Comparison of ENCODE assay signal across 15 mouse cellular contexts in the genomic region with DNA sequence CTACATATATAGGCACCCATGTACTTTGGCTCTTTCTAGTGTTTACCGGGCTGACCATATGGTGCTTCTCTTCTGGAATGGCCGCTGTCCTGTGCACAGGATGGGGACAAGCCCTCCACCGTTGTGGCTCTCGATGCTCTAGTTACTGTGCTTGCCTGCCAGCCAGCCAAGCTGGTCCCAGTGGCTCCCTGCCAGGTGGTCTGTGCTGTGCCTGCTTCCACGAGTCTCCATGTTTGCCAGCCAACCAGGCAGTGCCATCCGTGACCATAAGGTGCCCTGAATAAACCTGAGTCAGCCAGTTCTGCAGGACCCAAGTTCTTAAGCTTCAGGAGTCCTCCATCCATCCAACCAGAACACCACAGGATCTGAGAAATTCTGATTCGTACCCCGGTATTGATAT. TPM values are rescaled to one million over a fixed set of nuclear protein-coding genes. Genes with fewer than 3 reads are reported as not detected.
DNase-seq lines count a peak whose midpoint lies in the region; ATAC-seq and TF ChIP-seq lines count a peak whose summit lies in the region.
"Had no signal": no experiment of that assay in that cellular context is flagged by ENCODE, and none has a peak within 500 bp of the region (broad histone marks: within the 10 kb centered on the region; RNA-seq: fewer than 3 reads in every experiment).

No protein-coding gene starts in this region.

- WGBS in hindbrain, embryonic 10.5 days: 84% methylated on average over 8 of the region's 8 CpGs
- WGBS in hindbrain, embryonic 11.5 days: 82% methylated on average over 8 of the region's 8 CpGs
- 80% methylated on average over 8 of the region's 8 CpGs for WGBS in midbrain, postnatal 0 days
- 80% methylated on average over 8 of the region's 8 CpGs for WGBS in midbrain, embryonic 14.5 days
- WGBS in cerebellum, adult 2 months: 15% methylated on average over 8 of the region's 8 CpGs
- WGBS in forebrain, embryonic 16.5 days: 60% methylated on average over 8 of the region's 8 CpGs
- WGBS in neural tube, embryonic 15.5 days: 72% methylated on average over 8 of the region's 8 CpGs

- no peak overlapping the region for H3K9ac ChIP-seq in hindbrain, embryonic 11.5 days (ENCODE audit: low read depth, low read length)
- no peak overlapping the region for H3K9ac ChIP-seq in midbrain, postnatal 0 days (replicated peaks; ENCODE audit: low read length, poor library complexity, severe bottlenecking)
- no peak overlapping the region for H3K9ac ChIP-seq in midbrain, embryonic 14.5 days (replicated peaks; ENCODE audit: low read length)
- no peak overlapping the region for H3K9ac ChIP-seq in forebrain, embryonic 16.5 days (replicated peaks; ENCODE audit: low read depth, low read length)
- no peak overlapping the region for H3K9ac ChIP-seq in neural tube, embryonic 15.5 days (replicated peaks)
- H3K9ac ChIP-seq: embryonic facial prominence, embryonic 13.5 days; hindbrain, embryonic 13.5 days had no signal

- no peak for TF ChIP-seq POLR2A in cerebellum, adult 2 months (IDR thresholded peaks at IDR 0.05; ENCODE audit: borderline replicate concordance, insufficient read depth, low read length)

- TF ChIP-seq CTCF in midbrain, postnatal 0 days (IDR thresholded peaks at IDR 0.05): no peak
- no peak for TF ChIP-seq CTCF in cerebellum, adult 2 months (IDR thresholded peaks at IDR 0.05; ENCODE audit: borderline replicate concordance, insufficient read depth, low read depth, low read length)

- H3K4me2 ChIP-seq in hindbrain, embryonic 11.5 days (replicated peaks; ENCODE audit: low read depth, low read length): no peak overlapping the region
- H3K4me2 ChIP-seq in midbrain, postnatal 0 days (ENCODE audit: low read depth, low read length, poor library complexity, severe bottlenecking): no peak overlapping the region
- H3K4me2 ChIP-seq in midbrain, embryonic 14.5 days (ENCODE audit: low read length): no peak overlapping the region
- no peak overlapping the region for H3K4me2 ChIP-seq in forebrain, embryonic 16.5 days (ENCODE audit: low read length)
- no peak overlapping the region for H3K4me2 ChIP-seq in neural tube, embryonic 15.5 days
- H3K4me2 ChIP-seq: embryonic facial prominence, embryonic 13.5 days; hindbrain, embryonic 13.5 days had no signal

- no peaks in the 10 kb centered on the region for H3K9me3 ChIP-seq in hindbrain, embryonic 10.5 days
- H3K9me3 ChIP-seq in hindbrain, embryonic 11.5 days (ENCODE audit: control insufficient read depth, low read length): no peaks in the 10 kb centered on the region
- H3K9me3 ChIP-seq in midbrain, postnatal 0 days (ENCODE audit: low read length): no peaks in the 10 kb centered on the region
- H3K9me3 ChIP-seq in midbrain, embryonic 14.5 days (ENCODE audit: control insufficient read depth, low read length): no peaks in the 10 kb centered on the region
- no peaks in the 10 kb centered on the region for H3K9me3 ChIP-seq in forebrain, embryonic 16.5 days (ENCODE audit: control insufficient read depth, low read length)
- H3K9me3 ChIP-seq in neural tube, embryonic 15.5 days (replicated peaks): no peaks in the 10 kb centered on the region
- H3K9me3 ChIP-seq: embryonic facial prominence, embryonic 13.5 days; hindbrain, embryonic 13.5 days had no signal

- peak overlapping the region; percentile 77 for H3K27ac ChIP-seq in hindbrain, embryonic 10.5 days
- no peak overlapping the region for H3K27ac ChIP-seq in hindbrain, embryonic 11.5 days (ENCODE audit: low read depth, low read length)
- H3K27ac ChIP-seq in midbrain, postnatal 0 days (ENCODE audit: low read depth, low read length): no peak overlapping the region
- H3K27ac ChIP-seq in midbrain, embryonic 14.5 days (replicated peaks; ENCODE audit: low read depth, low read length): no peak overlapping the region
- no peak overlapping the region for H3K27ac ChIP-seq in cerebellum, adult 2 months (ENCODE audit: insufficient read depth, low read length)
- no peak overlapping the region for H3K27ac ChIP-seq in forebrain, embryonic 16.5 days (ENCODE audit: low read length)
- H3K27ac ChIP-seq in neural tube, embryonic 15.5 days (replicated peaks): no peak overlapping the region
- H3K27ac ChIP-seq: hindbrain, embryonic 13.5 days had no signal

- ATAC-seq in hindbrain, embryonic 11.5 days (ENCODE audit: low FRiP score): no peak
- no peak for ATAC-seq in midbrain, postnatal 0 days (ENCODE audit: low FRiP score)
- no peak for ATAC-seq in midbrain, embryonic 14.5 days (ENCODE audit: low FRiP score, low TSS enrichment)
- ATAC-seq in forebrain, embryonic 16.5 days: peak; percentile 26; the same call in 1 of the 2 replicates
- ATAC-seq in neural tube, embryonic 15.5 days (ENCODE audit: low FRiP score): no peak

- no peak overlapping the region for H3K4me3 ChIP-seq in hindbrain, embryonic 10.5 days
- H3K4me3 ChIP-seq in hindbrain, embryonic 11.5 days (ENCODE audit: low read depth, low read length): no peak overlapping the region
- no peak overlapping the region for H3K4me3 ChIP-seq in midbrain, postnatal 0 days (ENCODE audit: low read depth, low read length)
- no peak overlapping the region for H3K4me3 ChIP-seq in midbrain, embryonic 14.5 days (replicated peaks; ENCODE audit: low read depth, low read length)
- H3K4me3 ChIP-seq in cerebellum, adult 2 months (replicated peaks; ENCODE audit: insufficient read depth, low read depth, low read length): no peak overlapping the region
- no peak overlapping the region for H3K4me3 ChIP-seq in forebrain, embryonic 16.5 days (replicated peaks; ENCODE audit: low read length)
- no peak overlapping the region for H3K4me3 ChIP-seq in neural tube, embryonic 15.5 days (replicated peaks)
- H3K4me3 ChIP-seq: embryonic facial prominence, embryonic 13.5 days; hindbrain, embryonic 13.5 days had no signal

- DNase-seq in hindbrain, embryonic 10.5 days (ENCODE audit: low spot score): no peak
- DNase-seq in hindbrain, embryonic 11.5 days (ENCODE audit: low spot score): no peak
- peak; percentile 48 for DNase-seq in midbrain, postnatal 0 days (ENCODE audit: low spot score)
- DNase-seq in midbrain, embryonic 14.5 days: no peak
- DNase-seq in cerebellum, adult 2 months: peak; percentile 80 to 89
- DNase-seq: liver; lung, postnatal 14 days; thymus, postnatal 14 days had no signal

- no peaks in the 10 kb centered on the region; the same call in 1 of the 2 replicates for H3K27me3 ChIP-seq in hindbrain, embryonic 10.5 days (ENCODE audit: insufficient read depth, poor library complexity, severe bottlenecking)
- H3K27me3 ChIP-seq in hindbrain, embryonic 11.5 days (ENCODE audit: control insufficient read depth, insufficient read depth, low read length): no peaks in the 10 kb centered on the region
- no peaks in the 10 kb centered on the region for H3K27me3 ChIP-seq in midbrain, postnatal 0 days (ENCODE audit: insufficient read depth, low read length)
- H3K27me3 ChIP-seq in midbrain, embryonic 14.5 days (ENCODE audit: control insufficient read depth, insufficient read depth, low read length): no peaks in the 10 kb centered on the region
- H3K27me3 ChIP-seq in cerebellum, adult 2 months (ENCODE audit: control insufficient read depth, insufficient read depth, low read length): no peaks in the 10 kb centered on the region
- H3K27me3 ChIP-seq in forebrain, embryonic 16.5 days (replicated peaks; ENCODE audit: control insufficient read depth, insufficient read depth, low read length): no peaks in the 10 kb centered on the region
- H3K27me3 ChIP-seq in neural tube, embryonic 15.5 days (replicated peaks): no peaks in the 10 kb centered on the region
- H3K27me3 ChIP-seq: embryonic facial prominence, embryonic 13.5 days; hindbrain, embryonic 13.5 days had no signal

- no peaks in the 10 kb centered on the region for H3K36me3 ChIP-seq in hindbrain, embryonic 10.5 days
- H3K36me3 ChIP-seq in hindbrain, embryonic 11.5 days (ENCODE audit: control insufficient read depth, insufficient read depth, low read length): no peaks in the 10 kb centered on the region
- H3K36me3 ChIP-seq in midbrain, postnatal 0 days (ENCODE audit: insufficient read depth, low read length): no peaks in the 10 kb centered on the region
- H3K36me3 ChIP-seq in midbrain, embryonic 14.5 days (ENCODE audit: control insufficient read depth, insufficient read depth, low read length): no peaks in the 10 kb centered on the region
- no peaks in the 10 kb centered on the region for H3K36me3 ChIP-seq in forebrain, embryonic 16.5 days (ENCODE audit: control insufficient read depth, insufficient read depth)
- no peaks in the 10 kb centered on the region for H3K36me3 ChIP-seq in neural tube, embryonic 15.5 days
- H3K36me3 ChIP-seq: embryonic facial prominence, embryonic 13.5 days; hindbrain, embryonic 13.5 days had no signal

- H3K4me1 ChIP-seq in hindbrain, embryonic 10.5 days (replicated peaks): peaks cover 10% of the 10 kb centered on the region; the same call in 1 of the 2 replicates
- H3K4me1 ChIP-seq in hindbrain, embryonic 11.5 days (replicated peaks; ENCODE audit: control insufficient read depth, insufficient read depth, low read length): no peaks in the 10 kb centered on the region
- H3K4me1 ChIP-seq in midbrain, postnatal 0 days (ENCODE audit: insufficient read depth, low read length): no peaks in the 10 kb centered on the region
- no peaks in the 10 kb centered on the region for H3K4me1 ChIP-seq in midbrain, embryonic 14.5 days (ENCODE audit: control insufficient read depth, insufficient read depth, low read length)
- peaks cover 15% of the 10 kb centered on the region for H3K4me1 ChIP-seq in cerebellum, adult 2 months (ENCODE audit: control insufficient read depth, insufficient read depth, low read length)
- no peaks in the 10 kb centered on the region; the same call in 1 of the 2 replicates for H3K4me1 ChIP-seq in forebrain, embryonic 16.5 days (replicated peaks; ENCODE audit: control insufficient read depth, insufficient read depth, low read length)
- no peaks in the 10 kb centered on the region for H3K4me1 ChIP-seq in neural tube, embryonic 15.5 days

RNA-seq across cellular contexts. Expression of a gene that starts 31.8 kb away (rescaled TPM):
- not detected in 2 replicates for polyA plus RNA-seq in hindbrain, embryonic 10.5 days (2016; fragmentation: Nextera tagmentation; extraction: Ambion mirVana)
- polyA plus RNA-seq in hindbrain, embryonic 11.5 days (2014; fragmentation: Nextera tagmentation; extraction: Ambion mirVana): not detected in 2 replicates
- not detected in 2 replicates for total RNA-seq in midbrain, postnatal 0 days (2014; rRNA removed)
- not detected in 2 replicates for polyA plus RNA-seq in midbrain, postnatal 0 days (2015; fragmentation: Nextera tagmentation; extraction: Ambion mirVana)
- polyA plus RNA-seq in midbrain, embryonic 14.5 days (2014; fragmentation: Nextera tagmentation; extraction: Ambion mirVana): not detected in 2 replicates
- not detected in 2 replicates for polyA plus RNA-seq in cerebellum, adult 2 months (2012; rRNA removed)
- polyA plus RNA-seq in forebrain, embryonic 16.5 days (2015; fragmentation: Nextera tagmentation; extraction: Ambion mirVana): not detected in 2 replicates
- not detected in 2 replicates for polyA plus RNA-seq in neural tube, embryonic 15.5 days (2015; fragmentation: Nextera tagmentation; extraction: Ambion mirVana)
- total RNA-seq: left cerebral cortex, adult 18-20 months; monocyte, adult 5-6 weeks had no signal
- polyA plus RNA-seq: embryonic facial prominence, embryonic 13.5 days; hindbrain, embryonic 13.5 days; kidney, embryonic 16.5 days had no signal

RNA-seq across cellular contexts. Expression of a gene that starts 38.2 kb away (rescaled TPM):
- not detected in 2 replicates for polyA plus RNA-seq in hindbrain, embryonic 10.5 days (2016; fragmentation: Nextera tagmentation; extraction: Ambion mirVana)
- polyA plus RNA-seq in hindbrain, embryonic 11.5 days (2014; fragmentation: Nextera tagmentation; extraction: Ambion mirVana): not detected in 2 replicates
- not detected in 2 replicates for total RNA-seq in midbrain, postnatal 0 days (2014; rRNA removed)
- polyA plus RNA-seq in midbrain, postnatal 0 days (2015; fragmentation: Nextera tagmentation; extraction: Ambion mirVana): not detected in 2 replicates
- polyA plus RNA-seq in midbrain, embryonic 14.5 days (2014; fragmentation: Nextera tagmentation; extraction: Ambion mirVana): not detected in 2 replicates
- not detected in 2 replicates for polyA plus RNA-seq in cerebellum, adult 2 months (2012; rRNA removed)
- not detected in 2 replicates for polyA plus RNA-seq in forebrain, embryonic 16.5 days (2015; fragmentation: Nextera tagmentation; extraction: Ambion mirVana)
- polyA plus RNA-seq in neural tube, embryonic 15.5 days (2015; fragmentation: Nextera tagmentation; extraction: Ambion mirVana): not detected in 2 replicates
- total RNA-seq: left cerebral cortex, adult 18-20 months; monocyte, adult 5-6 weeks had no signal
- polyA plus RNA-seq: embryonic facial prominence, embryonic 13.5 days; hindbrain, embryonic 13.5 days; kidney, embryonic 16.5 days had no signal

RNA-seq across cellular contexts. Expression of a gene that starts 38.4 kb away (rescaled TPM):
- 0.63 and 1.1 TPM in 2 replicates for polyA plus RNA-seq in hindbrain, embryonic 10.5 days (2016; fragmentation: Nextera tagmentation; extraction: Ambion mirVana)
- 0.39 and 0.47 TPM in 2 replicates for polyA plus RNA-seq in hindbrain, embryonic 11.5 days (2014; fragmentation: Nextera tagmentation; extraction: Ambion mirVana)
- total RNA-seq in midbrain, postnatal 0 days (2014; rRNA removed): 16.4 and 21.8 TPM in 2 replicates
- polyA plus RNA-seq in midbrain, postnatal 0 days (2015; fragmentation: Nextera tagmentation; extraction: Ambion mirVana): 20.8 and 23.5 TPM in 2 replicates
- 3.9 and 6.1 TPM in 2 replicates for polyA plus RNA-seq in midbrain, embryonic 14.5 days (2014; fragmentation: Nextera tagmentation; extraction: Ambion mirVana)
- polyA plus RNA-seq in cerebellum, adult 2 months (2012; rRNA removed): 175 and 183 TPM in 2 replicates
- 2.6 and 3.8 TPM in 2 replicates for polyA plus RNA-seq in forebrain, embryonic 16.5 days (2015; fragmentation: Nextera tagmentation; extraction: Ambion mirVana)
- polyA plus RNA-seq in neural tube, embryonic 15.5 days (2015; fragmentation: Nextera tagmentation; extraction: Ambion mirVana): 13.5 and 14.7 TPM in 2 replicates

RNA-seq across cellular contexts. Expression of a gene that starts 47.3 kb away (rescaled TPM):
- polyA plus RNA-seq in hindbrain, embryonic 10.5 days (2016; fragmentation: Nextera tagmentation; extraction: Ambion mirVana): 1.5 TPM in 1 of 2 replicates, not detected in the other
- polyA plus RNA-seq in hindbrain, embryonic 11.5 days (2014; fragmentation: Nextera tagmentation; extraction: Ambion mirVana): not detected in 2 replicates
- 3.3 TPM in 1 of 2 replicates, not detected in the other for total RNA-seq in midbrain, postnatal 0 days (2014; rRNA removed)
- not detected in 2 replicates for polyA plus RNA-seq in midbrain, postnatal 0 days (2015; fragmentation: Nextera tagmentation; extraction: Ambion mirVana)
- polyA plus RNA-seq in midbrain, embryonic 14.5 days (2014; fragmentation: Nextera tagmentation; extraction: Ambion mirVana): 1.8 TPM in 1 of 2 replicates, not detected in the other
- polyA plus RNA-seq in cerebellum, adult 2 months (2012; rRNA removed): 1.00 and 1.0 TPM in 2 replicates
- polyA plus RNA-seq in forebrain, embryonic 16.5 days (2015; fragmentation: Nextera tagmentation; extraction: Ambion mirVana): not detected in 2 replicates
- not detected in 2 replicates for polyA plus RNA-seq in neural tube, embryonic 15.5 days (2015; fragmentation: Nextera tagmentation; extraction: Ambion mirVana)
- polyA plus RNA-seq: embryonic facial prominence, embryonic 13.5 days had no signal

RNA-seq across cellular contexts. Expression of a gene that starts 52.7 kb away (rescaled TPM):
- 159 and 198 TPM in 2 replicates for polyA plus RNA-seq in hindbrain, embryonic 10.5 days (2016; fragmentation: Nextera tagmentation; extraction: Ambion mirVana)
- 168 and 200 TPM in 2 replicates for polyA plus RNA-seq in hindbrain, embryonic 11.5 days (2014; fragmentation: Nextera tagmentation; extraction: Ambion mirVana)
- total RNA-seq in midbrain, postnatal 0 days (2014; rRNA removed): 520 and 652 TPM in 2 replicates
- 320 and 345 TPM in 2 replicates for polyA plus RNA-seq in midbrain, postnatal 0 days (2015; fragmentation: Nextera tagmentation; extraction: Ambion mirVana)
- polyA plus RNA-seq in midbrain, embryonic 14.5 days (2014; fragmentation: Nextera tagmentation; extraction: Ambion mirVana): 208 and 229 TPM in 2 replicates
- polyA plus RNA-seq in cerebellum, adult 2 months (2012; rRNA removed): 401 and 405 TPM in 2 replicates
- polyA plus RNA-seq in forebrain, embryonic 16.5 days (2015; fragmentation: Nextera tagmentation; extraction: Ambion mirVana): 203 and 208 TPM in 2 replicates
- 304 and 310 TPM in 2 replicates for polyA plus RNA-seq in neural tube, embryonic 15.5 days (2015; fragmentation: Nextera tagmentation; extraction: Ambion mirVana)

Comparison
In these comparisons a context has a peak if more than half of its experiments do, and no peak if none do; other contexts are left out.
1. DNase-seq: peak in midbrain, postnatal 0 days (single experiment) and cerebellum, adult 2 months (2 of 2); none in hindbrain, embryonic 10.5 days (single experiment), hindbrain, embryonic 11.5 days (single experiment) and midbrain, embryonic 14.5 days (single experiment).